9 mouse cellular contexts compared by ENCODE assay signal in genomic region chr11:101395110-101395509, GRCm38 (mm10). TPM values are rescaled to one million over a fixed set of nuclear protein-coding genes. Genes with fewer than 3 reads are reported as not detected.
A peak's percentile ranks its signal among the peaks of the same experiment; 100 is the strongest.
DNase-seq lines count a peak whose midpoint lies in the region; ATAC-seq and TF ChIP-seq lines count a peak whose summit lies in the region.
"Had no signal": no experiment of that assay in that cellular context is flagged by ENCODE, and none has a peak within 500 bp of the region (broad histone marks: within the 10 kb centered on the region; RNA-seq: fewer than 3 reads in every experiment).

No protein-coding gene starts in this region.

- intact Hi-C loops in heart, postnatal 10 days (cut with DNase I) = loop anchor here (1.0 to 5.0 kb wide), 2 partner anchors 72 to 183 kb away; no protein-coding TSS in a partner anchor

- no peaks in the 10 kb centered on the region for H3K4me1 ChIP-seq in bone marrow, adult 2 months (ENCODE audit: control insufficient read depth, insufficient read depth, low read length)

- peak; percentile 75 for TF ChIP-seq CTCF in bone marrow, adult 2 months (IDR thresholded peaks at IDR 0.05; ENCODE audit: control insufficient read depth, insufficient read depth, low read length)

- WGBS in bone marrow, adult 2 months = 3% methylated on average over 8 of the region's 8 CpGs

- no peak overlapping the region for H3K4me3 ChIP-seq in bone marrow, adult 2 months (replicated peaks; ENCODE audit: control insufficient read depth, low read depth, low read length)
- H3K4me3 ChIP-seq: myocyte had no signal

- no peak overlapping the region for H3K27ac ChIP-seq in bone marrow, adult 2 months (ENCODE audit: control insufficient read depth, insufficient read depth, low read depth, low read length, poor library complexity)

- no peak for TF ChIP-seq POLR2A in bone marrow, adult 2 months (IDR thresholded peaks at IDR 0.05; ENCODE audit: borderline replicate concordance, control insufficient read depth, low read depth, low read length)

- ATAC-seq in cerebellum, adult (ENCODE audit: insufficient number of reproducible peaks, low FRiP score, low TSS enrichment) = no peak
- ATAC-seq in erythroblast, adult 5-6 weeks (replicated peaks; ENCODE audit: low FRiP score, poor library complexity, severe bottlenecking) = peak; percentile 78

- DNase-seq in cerebellum, adult 11 months = peak; percentile 27
- DNase-seq in heart, postnatal 10 days = peak; percentile 82 to 89
- DNase-seq in layer of hippocampus, adult 11-12 months (ENCODE audit: low spot score) = peak; percentile 79
- DNase-seq in lung, postnatal 10 days = peak; percentile 85
- DNase-seq in spleen, postnatal 10 days (ENCODE audit: low spot score in 2 of 2) = peak; percentile 17 to 72

RNA-seq across cellular contexts. Expression of gene Aarsd1, which starts 22.3 kb away (rescaled TPM):
- polyA plus RNA-seq in bone marrow, adult 2 months (2011; ENCODE audit: insufficient read depth, insufficient read length, low replicate concordance, missing spikeins) = 17.9 and 28.0 TPM in 2 replicates
- total RNA-seq in erythroblast, adult 5-6 weeks (2015; ENCODE audit: low replicate concordance) = 2.9 and 5.2 TPM in 2 replicates
- total RNA-seq in erythroblast, adult 5-6 weeks (2017; ENCODE audit: low replicate concordance) = 4.6 and 17.4 TPM in 2 replicates
- 10 to 100 TPM; 17.9 to 19.2 TPM for total RNA-seq in heart, postnatal 10 days (2021)

RNA-seq across cellular contexts. Expression of gene G6pc, which starts 27.7 kb away (rescaled TPM):
- polyA plus RNA-seq in bone marrow, adult 2 months (2011; ENCODE audit: insufficient read depth, insufficient read length, low replicate concordance, missing spikeins) = not detected in 2 replicates
- not detected in 2 replicates for total RNA-seq in erythroblast, adult 5-6 weeks (2015; ENCODE audit: low replicate concordance)
- 0.70 TPM in 1 of 2 replicates, not detected in the other for total RNA-seq in erythroblast, adult 5-6 weeks (2017; ENCODE audit: low replicate concordance)
- total RNA-seq in heart, postnatal 10 days (2021) = not detected
- polyA plus RNA-seq: myocyte had no signal

RNA-seq across cellular contexts. Expression of gene Gm27029, which starts 29.5 kb away (rescaled TPM):
- polyA plus RNA-seq in bone marrow, adult 2 months (2011; ENCODE audit: insufficient read depth, insufficient read length, low replicate concordance, missing spikeins) = 7.1 and 7.2 TPM in 2 replicates
- not detected in 2 replicates for total RNA-seq in erythroblast, adult 5-6 weeks (2015; ENCODE audit: low replicate concordance)
- not detected in 2 replicates for total RNA-seq in erythroblast, adult 5-6 weeks (2017; ENCODE audit: low replicate concordance)
- 1 to 10 TPM; 4.3 to 6.1 TPM for total RNA-seq in heart, postnatal 10 days (2021)

RNA-seq across cellular contexts. Expression of gene Rundc1, which starts 29.8 kb away (rescaled TPM):
- 3.5 and 10.7 TPM in 2 replicates for polyA plus RNA-seq in bone marrow, adult 2 months (2011; ENCODE audit: insufficient read depth, insufficient read length, low replicate concordance, missing spikeins)
- total RNA-seq in erythroblast, adult 5-6 weeks (2015; ENCODE audit: low replicate concordance) = 2.1 and 3.3 TPM in 2 replicates
- total RNA-seq in erythroblast, adult 5-6 weeks (2017; ENCODE audit: low replicate concordance) = 0.56 and 2.7 TPM in 2 replicates
- total RNA-seq in heart, postnatal 10 days (2021) = 10 to 100 TPM; 11.1 to 12.4 TPM

RNA-seq across cellular contexts. Expression of gene Ptges3l, which starts 30.0 kb away (rescaled TPM):
- 2.4 TPM in 1 of 2 replicates, not detected in the other for polyA plus RNA-seq in bone marrow, adult 2 months (2011; ENCODE audit: insufficient read depth, insufficient read length, low replicate concordance, missing spikeins)
- total RNA-seq in erythroblast, adult 5-6 weeks (2015; ENCODE audit: low replicate concordance) = 2.9 TPM in 1 of 2 replicates, not detected in the other
- total RNA-seq in erythroblast, adult 5-6 weeks (2017; ENCODE audit: low replicate concordance) = not detected in 2 replicates
- total RNA-seq in heart, postnatal 10 days (2021) = 10 to 100 TPM; 37.4 to 39.7 TPM

Comparison
In these comparisons a context has a peak if more than half of its experiments do, and no peak if none do; other contexts are left out.
1. DNase-seq: peak in every context shown above with its lines; median percentile 86 in heart, postnatal 10 days; 85 in lung, postnatal 10 days; 79 in layer of hippocampus, adult 11-12 months; 44 in spleen, postnatal 10 days; 27 in cerebellum, adult 11 months.
2. RNA of gene Gm27029, which starts 29.5 kb away (total RNA-seq): 4.3 to 6.1 TPM in heart, postnatal 10 days; not detected in erythroblast, adult 5-6 weeks; every median in the first group is over 4 times any median in the second.